Mouse (Mus musculus) small intestine, adult 2 months (tissue): ENCODE results near the gene Gm49333. TPM values are rescaled to one million over a fixed set of nuclear protein-coding genes. Genes with fewer than 3 reads are reported as not detected.

Experiments used
- H3K27ac ChIP-seq: fragments of 200-500 bp; 2 replicates; pipeline ENCODE4 v1.5.1; 2012; ENCODE audit warnings: low read depth, low read length, control low read depth, inconsistent platforms; ENCODE audit not compliant: insufficient read depth
- H3K27me3 ChIP-seq: fragments of 200-500 bp; 2 replicates; pipeline ENCODE4 v1.6.1; 2012; ENCODE audit warnings: mild to moderate bottlenecking, moderate library complexity, low read length, inconsistent platforms; ENCODE audit not compliant: control insufficient read depth, insufficient read depth
- H3K36me3 ChIP-seq: fragments of 200-500 bp; 2 replicates; pipeline ENCODE4 v1.6.1; 2012; ENCODE audit warnings: mild to moderate bottlenecking, low read length, control low read depth, inconsistent platforms; ENCODE audit not compliant: control insufficient read depth, insufficient read depth
- H3K4me1 ChIP-seq: fragments of 200-500 bp; 2 replicates; pipeline ENCODE4 v1.6.1; 2012; ENCODE audit warnings: low read length, inconsistent platforms, mixed read lengths; ENCODE audit not compliant: control insufficient read depth, insufficient read depth, insufficient read length
- H3K4me3 ChIP-seq: fragments of 200-500 bp; 2 replicates; pipeline ENCODE4 v1.5.1; 2012; ENCODE audit warnings: low read depth, mild to moderate bottlenecking, control low read depth, inconsistent platforms, low read length, moderate library complexity
- CTCF ChIP-seq: fragments of 200-500 bp; IDR thresholded peaks from 2 replicates; pipeline ENCODE4 v1.5.1; 2012; ENCODE audit warnings: low read depth, mild to moderate bottlenecking, control low read depth, inconsistent platforms, low read length, moderate library complexity, mixed read lengths; ENCODE audit not compliant: insufficient replicate concordance, insufficient read length; ENCODE audit errors: extremely low read depth
- POLR2A ChIP-seq: fragments of 200-500 bp; IDR thresholded peaks from 2 replicates; pipeline ENCODE4 v1.6.1; 2012; ENCODE audit warnings: low read depth, mild to moderate bottlenecking, control low read depth, inconsistent platforms, low read length, moderate library complexity
- WGBS: fragments of 180-500 bp; shearing (Covaris S2); methylation state at CpG from one replicate; pipeline ENCODE4 v1.1.7; 2018; 5-methylcytosine and 5-hydroxymethylcytosine counted together
- polyA plus RNA-seq: library from polyadenylated mRNA; depleted of rRNA; stranded (reverse); fragments of >200 nt; gene quantifications from 2 replicates; pipeline ENCODE4 v1.2.3, GENCODE M21; 2012

Gm49333 gene
- polyA plus RNA-seq, 1 experiment, result 0.08 TPM

- Histone ChIP-seq H3K36me3 (no peaks in the 10 kb centered on the region), H3K27ac (no peak within 1 kb of the TSS), H3K4me3 (peak within 1 kb of the TSS; percentile 48), H3K27me3 (peaks cover 23% of the 10 kb centered on the region), H3K4me1 (peaks cover 6% of the 10 kb centered on the region)
- 10% methylated on average over 52 of the region's 54 CpGs for WGBS
- TF ChIP-seq CTCF (no peak), POLR2A (no peak)
Measured at GRCm38 (mm10) chr16:20629731-20630634, 18.6 kb downstream of the Gm49333 start, which contains the start of gene Ece2. Gene Ece2 (plus strand): TSS chr16:20629828.

- whole genome bisulfite sequencing, result 56% methylated on average over 8 of the region's 8 CpGs
- H3K4me3 ChIP-seq, result no peak overlapping the region
- no peaks in the 10 kb centered on the region for H3K27me3 ChIP-seq
- H3K36me3 ChIP-seq, result no peaks in the 10 kb centered on the region
- 0 out of 2 replicates have a peak, but pooled peaks cover 2% of the 10 kb centered on the region for H3K4me1 ChIP-seq
- TF ChIP-seq CTCF, result no peak
- no peak for TF ChIP-seq POLR2A
- no peak overlapping the region for H3K27ac ChIP-seq
Measured at GRCm38 (mm10) chr16:20637410-20637809, 26.0 kb downstream of the Gm49333 start.

GRCm38 (mm10) chr16:20638367-20638766 is 27.0 kb downstream of the Gm49333 start:
- H3K27me3 ChIP-seq, result no peaks in the 10 kb centered on the region
- H3K36me3 ChIP-seq, result no peaks in the 10 kb centered on the region
- no peak overlapping the region for H3K27ac ChIP-seq
- H3K4me3 ChIP-seq, result no peak overlapping the region
- H3K4me1 ChIP-seq, result 0 out of 2 replicates have a peak, but pooled peaks cover 2% of the 10 kb centered on the region
- 78% methylated on average over 8 of the region's 8 CpGs for WGBS
- TF ChIP-seq CTCF (no peak), POLR2A (no peak)

- TF ChIP-seq CTCF, result peak; percentile 86
- no peak for TF ChIP-seq POLR2A
Measured at GRCm38 (mm10) chr16:20642161-20642560, 30.8 kb downstream of the Gm49333 start.

GRCm38 (mm10) chr16:20643911-20644310 is 32.5 kb downstream of the Gm49333 start:
- Histone ChIP-seq H3K4me1 (0 out of 2 replicates have a peak, but pooled peaks cover 2% of the 10 kb centered on the region), H3K4me3 (no peak overlapping the region), H3K27ac (no peak overlapping the region), H3K36me3 (no peaks in the 10 kb centered on the region), H3K27me3 (no peaks in the 10 kb centered on the region)
- 82% methylated on average over 7 of the region's 7 CpGs for WGBS
- TF ChIP-seq CTCF (no peak), POLR2A (no peak)

More at GRCm38 (mm10) chr16:20642161-20642560, 30.8 kb downstream of the Gm49333 start:
- Histone ChIP-seq H3K36me3 (no peaks in the 10 kb centered on the region), H3K27me3 (no peaks in the 10 kb centered on the region), H3K27ac (no peak overlapping the region), H3K4me1 (0 out of 2 replicates have a peak, but pooled peaks cover 2% of the 10 kb centered on the region), H3K4me3 (no peak overlapping the region)
- under 1% methylated on average over 8 of the region's 8 CpGs for WGBS

GRCm38 (mm10) chr16:20651076-20651946 is 39.9 kb downstream of the Gm49333 start, which contains the start of gene Psmd2:
Gene Psmd2 (plus strand): TSS chr16:20651652.
- Histone ChIP-seq H3K4me1 (no peaks in the 10 kb centered on the region), H3K36me3 (peaks cover 17% of the 10 kb centered on the region), H3K27ac (peak within 1 kb of the TSS; percentile 55), H3K4me3 (peak within 1 kb of the TSS; percentile 87), H3K27me3 (no peaks in the 10 kb centered on the region)
- WGBS, result 1% methylated on average over 46 of the region's 46 CpGs
- peak; percentile 85 for TF ChIP-seq POLR2A
- TF ChIP-seq CTCF, result no peak
